Mouse (Mus musculus) CD4-positive, CD25-positive, alpha-beta regulatory T cell, adult 4 months (primary cell): ENCODE results near the gene Csrp1. TPM values are rescaled to one million over a fixed set of nuclear protein-coding genes. Genes with fewer than 3 reads are reported as not detected.

Source experiments
- ATAC-seq: one replicate; pipeline ENCODE4 v1.8.0; 2017
- polyA plus RNA-seq, 2 experiments: library from polyadenylated mRNA; unstranded; fragments of 100-300 nt; shearing (Covaris generic); gene quantifications; one replicate each; pipeline ENCODE4 v1.2.1; 2017

Csrp1 gene
- polyA plus RNA-seq, result 10 to 100 TPM; 21.7 to 38.1 TPM

GRCm38 (mm10) chr1:135719983-135720382 is at the start of gene Csrp1:
Csrp1 (plus strand) TSS chr1:135720061.
- peak; percentile 20 for ATAC-seq

GRCm38 (mm10) chr1:135670397-135671130 is 49.3 kb upstream of the Csrp1 start:
- peak; percentile 94 for ATAC-seq

GRCm38 (mm10) chr1:135671406-135671805 is 48.5 kb upstream of the Csrp1 start:
- no peak for ATAC-seq

DNA sequence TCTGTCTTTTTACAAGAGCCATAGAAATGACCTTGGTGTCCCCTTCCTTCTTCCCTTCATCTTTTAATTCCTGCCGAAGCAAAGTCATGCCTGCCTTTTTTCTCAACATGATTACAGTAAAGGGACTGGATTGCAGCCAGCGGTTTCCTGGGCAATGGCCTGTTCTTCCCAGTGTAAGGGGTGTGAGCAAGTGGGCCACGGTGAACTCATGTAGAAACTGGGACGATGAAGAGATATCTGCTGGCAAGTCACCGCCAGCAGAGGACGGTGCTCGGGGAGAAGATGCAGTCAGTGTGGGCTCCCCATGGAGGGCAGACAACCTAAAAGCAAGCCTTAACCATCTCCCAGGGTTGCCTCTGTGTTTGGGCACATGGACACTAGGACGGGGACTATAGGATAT is 47.9 kb upstream of the Csrp1 start:
- no peak for ATAC-seq

DNA sequence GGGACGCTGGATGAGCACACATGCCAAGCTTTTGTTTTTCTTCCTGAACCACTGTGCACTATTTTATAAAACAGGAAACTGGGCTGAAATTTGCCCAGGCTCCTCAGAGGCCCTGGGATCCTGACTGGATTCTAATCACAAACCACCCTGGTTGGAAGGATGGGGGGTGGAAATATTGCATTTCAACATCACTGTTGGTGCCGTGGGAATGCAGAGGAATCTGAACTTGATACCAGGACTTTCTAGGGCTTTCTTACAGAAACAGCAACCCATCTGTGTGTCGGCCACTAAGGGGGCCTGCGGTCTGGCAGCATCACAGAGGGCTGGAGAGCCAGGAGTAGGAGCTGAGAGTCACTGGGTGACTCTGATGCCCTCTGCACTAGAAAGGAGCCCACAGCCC is 47.5 kb upstream of the Csrp1 start:
- no peak for ATAC-seq

DNA sequence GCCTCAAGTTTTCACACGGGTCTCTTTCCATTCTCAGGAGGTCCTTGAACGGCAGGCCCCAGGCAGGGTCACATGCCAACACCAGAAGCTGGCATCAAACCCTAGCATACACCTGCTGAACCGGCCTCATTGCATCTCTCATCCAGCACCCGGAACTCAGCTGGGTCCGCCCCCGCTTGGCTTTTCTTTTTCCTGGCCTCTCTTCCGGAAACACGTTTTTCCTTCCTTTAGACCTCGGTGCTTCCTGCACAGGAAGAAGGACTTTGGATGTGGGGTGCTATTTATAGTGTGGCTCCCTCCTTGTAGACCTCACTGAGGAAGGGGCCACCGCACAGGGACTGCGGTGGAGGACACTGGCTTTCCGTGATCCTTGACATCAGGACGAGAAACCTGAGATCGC is 46.4 kb upstream of the Csrp1 start:
- ATAC-seq, result no peak

GRCm38 (mm10) chr1:135675449-135676129 is 44.3 kb upstream of the Csrp1 start:
- ATAC-seq, result no peak

- ATAC-seq, result no peak
Measured at GRCm38 (mm10) chr1:135676247-135676646, 43.6 kb upstream of the Csrp1 start.

GRCm38 (mm10) chr1:135676938-135677682 is 42.8 kb upstream of the Csrp1 start:
- ATAC-seq, result no peak

DNA sequence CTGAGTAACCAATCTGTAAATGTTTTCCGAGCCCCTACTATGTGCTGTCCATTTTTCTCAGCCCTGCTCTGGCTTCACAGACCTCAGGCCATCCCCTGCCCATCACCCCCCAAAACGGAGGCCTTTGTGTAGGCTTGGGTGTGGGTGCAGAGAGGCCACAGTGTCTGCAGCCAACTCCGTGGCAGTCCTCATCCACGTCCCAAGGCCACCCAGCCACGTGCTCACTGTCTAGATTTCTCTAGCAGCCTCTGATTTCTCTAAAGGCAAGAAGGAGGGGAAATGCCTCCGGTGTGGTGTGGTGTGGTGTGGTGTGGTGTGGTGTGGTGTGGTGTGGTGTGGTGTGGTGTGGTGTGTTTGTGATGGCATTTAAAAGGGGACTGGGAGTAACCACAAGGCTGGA is 41.7 kb upstream of the Csrp1 start:
- ATAC-seq, result no peak

DNA sequence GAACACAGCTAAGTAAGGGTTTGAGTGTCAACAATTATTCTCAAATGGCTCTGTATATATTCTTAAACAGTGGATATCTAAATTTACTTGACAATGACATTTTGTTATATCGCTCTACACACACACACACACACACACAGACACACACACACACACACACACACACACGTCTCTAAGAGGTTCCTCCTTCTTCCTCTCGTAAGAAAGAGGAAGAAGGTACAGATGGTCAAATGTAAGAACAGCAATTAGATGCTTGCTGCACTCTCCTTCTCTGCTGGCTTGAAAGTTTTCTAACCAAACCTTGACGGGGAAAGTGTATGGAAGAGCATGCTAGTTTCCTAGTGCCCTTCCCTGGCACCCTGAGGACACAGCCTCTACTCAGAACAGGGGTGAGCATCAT is 39.1 kb upstream of the Csrp1 start:
- no peak for ATAC-seq

GRCm38 (mm10) chr1:135681122-135681521 is 38.7 kb upstream of the Csrp1 start:
- ATAC-seq, result no peak

- ATAC-seq, result no peak
Measured at GRCm38 (mm10) chr1:135684895-135685294, 35.0 kb upstream of the Csrp1 start.

DNA sequence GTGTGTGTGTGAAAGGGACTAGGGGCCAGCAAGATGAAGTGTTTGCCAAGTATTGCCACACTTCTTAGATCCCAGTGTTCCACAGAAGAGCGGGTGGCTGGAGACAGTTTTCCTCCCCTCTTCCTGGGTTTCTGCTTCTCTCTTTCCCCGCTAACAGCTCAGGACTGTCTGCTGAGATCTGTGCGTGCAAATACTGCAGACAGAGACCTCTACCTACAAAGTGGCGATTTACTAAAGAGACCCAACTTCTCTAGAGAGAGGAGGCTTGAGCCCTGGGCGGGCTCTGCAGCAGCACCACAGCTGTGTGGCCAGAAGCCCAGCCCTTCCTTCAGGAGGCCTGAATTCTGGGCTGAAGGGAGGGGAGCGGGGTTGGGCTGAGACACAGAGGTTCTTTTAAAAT is 34.5 kb upstream of the Csrp1 start:
- ATAC-seq, result no peak

GRCm38 (mm10) chr1:135686792-135687510 is 32.9 kb upstream of the Csrp1 start:
- ATAC-seq, result no peak

DNA sequence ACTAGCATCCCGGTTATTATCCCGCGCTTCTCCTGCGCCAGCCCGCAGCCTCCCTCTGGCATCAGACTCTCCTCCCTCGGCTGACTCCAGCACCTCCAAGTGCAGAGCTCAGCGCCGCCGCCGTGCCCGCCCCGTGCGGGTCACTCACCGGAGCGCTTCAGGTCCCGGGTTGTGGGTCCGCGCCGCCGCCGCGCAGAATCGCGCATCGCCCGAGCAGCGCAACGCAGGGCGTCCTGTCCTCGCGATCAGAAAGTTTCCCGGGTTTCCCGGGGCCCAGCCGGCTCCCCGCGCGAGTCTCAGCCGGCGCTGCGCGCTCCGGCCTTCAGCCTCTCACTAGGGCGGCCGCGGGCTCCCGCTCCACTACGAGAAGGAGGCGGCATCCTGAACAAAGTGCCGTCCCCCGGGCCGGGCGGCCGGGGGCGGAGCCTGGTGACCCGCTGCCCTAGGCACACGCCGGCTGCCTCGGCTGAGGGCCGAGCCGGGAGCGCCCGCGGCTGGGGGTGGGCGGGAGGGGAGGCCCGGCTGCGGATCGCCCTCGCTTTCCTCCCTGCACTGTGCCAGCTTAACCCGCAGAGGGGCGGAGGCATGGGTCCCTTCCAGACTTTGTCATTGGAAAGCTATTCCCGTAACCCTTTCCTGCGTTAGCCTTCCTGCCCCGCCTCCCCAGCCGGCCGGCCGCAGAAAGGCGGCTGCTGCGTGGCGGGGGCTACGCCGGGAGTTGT is 31.9 kb upstream of the Csrp1 start:
- ATAC-seq, result no peak

DNA sequence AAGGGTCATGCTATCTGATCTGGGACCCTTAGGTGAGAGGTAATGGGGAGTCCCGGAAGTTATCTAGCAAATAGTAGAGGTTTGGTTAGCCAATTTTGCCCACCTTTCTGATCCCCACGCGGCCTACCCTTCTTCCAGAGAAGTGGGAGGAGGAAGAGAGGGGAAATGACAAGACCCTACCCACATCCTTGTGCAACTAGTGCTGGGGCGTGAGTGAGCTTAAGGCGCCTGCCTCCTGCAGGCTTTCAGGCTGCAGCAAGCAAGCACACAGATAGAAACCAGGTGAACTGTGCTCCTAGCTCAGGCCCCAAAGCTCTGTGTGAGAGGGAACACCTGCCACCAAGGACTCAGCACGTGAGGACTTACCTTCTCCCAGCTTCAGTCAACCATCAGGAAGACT is 31.2 kb upstream of the Csrp1 start:
- ATAC-seq, result no peak

- ATAC-seq, result no peak
Measured at GRCm38 (mm10) chr1:135690784-135691416, 29.0 kb upstream of the Csrp1 start.

GRCm38 (mm10) chr1:135691417-135691815 is 28.4 kb upstream of the Csrp1 start:
- ATAC-seq, result no peak

DNA sequence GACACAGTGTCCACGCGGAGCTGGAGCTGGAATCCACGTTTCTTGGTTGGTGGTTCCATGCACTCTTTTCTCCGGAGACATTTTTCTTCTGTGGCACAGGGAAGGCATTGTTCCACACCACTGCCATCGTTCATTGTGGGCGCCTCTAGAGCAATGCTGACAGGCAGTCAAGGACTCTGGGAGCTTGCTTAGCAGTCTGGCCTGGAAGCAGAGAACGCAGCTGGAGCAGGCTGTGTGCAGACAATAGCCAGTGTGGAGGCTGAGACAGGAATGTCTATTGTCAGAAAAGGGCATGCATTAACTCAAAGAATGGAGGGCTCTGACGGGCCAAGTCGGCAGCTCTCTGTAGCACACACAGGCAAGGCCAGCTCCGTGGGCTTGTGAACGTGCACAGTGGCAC is 25.7 kb upstream of the Csrp1 start:
- no peak for ATAC-seq

DNA sequence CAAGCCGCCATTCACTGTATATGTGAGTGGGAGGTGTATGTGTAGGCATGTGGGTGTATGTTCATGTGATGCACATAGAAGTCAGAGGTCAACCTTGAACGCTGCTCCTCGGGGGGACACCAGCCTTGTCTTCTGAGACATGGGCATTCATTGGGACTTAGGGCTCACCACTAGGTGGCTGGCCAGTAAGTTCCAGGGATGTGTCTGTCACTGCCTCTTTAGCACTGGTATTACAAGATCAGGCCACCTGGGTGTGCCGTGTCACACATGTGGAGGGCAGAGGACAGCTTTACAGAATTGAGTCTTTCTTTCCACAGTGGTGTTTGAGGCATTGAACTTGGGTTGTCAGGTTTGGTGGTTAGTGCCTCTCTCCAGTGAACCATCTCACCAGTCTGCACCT is 22.4 kb upstream of the Csrp1 start:
- no peak for ATAC-seq

GRCm38 (mm10) chr1:135698046-135698445 is 21.8 kb upstream of the Csrp1 start:
- no peak for ATAC-seq
